Mouse (Mus musculus): ENCODE measurements around the gene Kif1a.

GRCm38 (mm10) chr1:93012103-93012585 lies 89.6 kb downstream of the Kif1a start:
- TF ChIP-seq CTCF (IDR thresholded peaks at IDR 0.05 in 2 of 3, conservative IDR thresholded peaks at IDR 0.05 in 1 of 3; ENCODE audit: control insufficient read depth in 1 of 3, insufficient read depth in 1 of 3, low read depth in 2 of 3, low read length in 3 of 3, poor library complexity in 1 of 3, severe bottlenecking in 1 of 3) (no peak), ZNF384 (IDR thresholded peaks at IDR 0.05; ENCODE audit: low read depth, low read length) (no peak), MAFK (IDR thresholded peaks at IDR 0.05; ENCODE audit: borderline replicate concordance, low read depth, low read length) (no peak), ELF1 (IDR thresholded peaks at IDR 0.05; ENCODE audit: low read depth, low read length) (no peak), HCFC1 (IDR thresholded peaks at IDR 0.05; ENCODE audit: low read depth, low read length) (no peak)

All from MEL (cell line).